Mouse (Mus musculus) embryo, embryonic 10 days (tissue): ENCODE data around the gene Pcgf5.

Source experiments
- DNase-seq: peaks from one replicate; pipeline ENCODE4 v3.0.0-alpha.2; 2015; ENCODE audit warnings: low spot score

The Pcgf5 gene

DNA sequence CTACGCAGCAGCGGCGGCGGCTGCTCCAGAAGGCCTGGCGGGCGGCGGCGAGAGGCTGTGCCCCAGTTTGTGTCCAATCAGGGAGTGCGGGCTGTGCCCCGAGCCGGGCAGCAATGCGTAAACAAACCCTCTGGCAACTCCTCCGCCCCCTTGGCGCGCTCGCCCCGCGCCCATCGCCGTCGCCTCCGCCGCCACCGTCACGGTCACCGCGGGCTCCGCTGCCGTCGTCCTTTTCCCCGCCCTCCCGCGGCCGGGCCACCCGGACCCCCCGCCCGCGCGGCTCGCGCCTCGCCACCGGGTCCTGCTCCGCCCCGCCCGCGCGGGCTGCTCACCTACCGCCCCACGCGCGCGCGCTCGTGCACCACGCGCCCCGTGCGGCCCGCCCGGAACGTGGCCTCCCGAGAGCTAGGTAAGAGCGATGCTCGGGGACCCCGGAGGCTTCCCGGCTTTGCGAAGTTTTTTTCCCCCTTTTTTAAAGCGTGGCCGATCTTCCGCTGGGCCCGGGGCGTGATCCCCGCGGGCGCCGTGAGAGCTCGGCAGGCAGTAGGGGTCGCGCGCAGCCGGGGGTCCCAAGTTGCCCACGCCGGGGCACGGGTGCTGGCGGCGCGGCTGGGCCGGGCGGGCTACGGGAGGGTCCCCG, at the start of gene Pcgf5:
Gene Pcgf5 (plus strand): TSS at position 149 of the 640 bp plus-strand sequence.
- peak; percentile 78 for DNase-seq

GRCm38 (mm10) chr19:36305542-36305941, 42.6 kb upstream of the Pcgf5 start:
- DNase-seq: no peak

GRCm38 (mm10) chr19:36314010-36314409, 34.1 kb upstream of the Pcgf5 start:
- DNase-seq: no peak

- DNase-seq: no peak
These were observed 28.4 kb upstream of the Pcgf5 start for GRCm38 (mm10) chr19:36319735-36320134.

DNA sequence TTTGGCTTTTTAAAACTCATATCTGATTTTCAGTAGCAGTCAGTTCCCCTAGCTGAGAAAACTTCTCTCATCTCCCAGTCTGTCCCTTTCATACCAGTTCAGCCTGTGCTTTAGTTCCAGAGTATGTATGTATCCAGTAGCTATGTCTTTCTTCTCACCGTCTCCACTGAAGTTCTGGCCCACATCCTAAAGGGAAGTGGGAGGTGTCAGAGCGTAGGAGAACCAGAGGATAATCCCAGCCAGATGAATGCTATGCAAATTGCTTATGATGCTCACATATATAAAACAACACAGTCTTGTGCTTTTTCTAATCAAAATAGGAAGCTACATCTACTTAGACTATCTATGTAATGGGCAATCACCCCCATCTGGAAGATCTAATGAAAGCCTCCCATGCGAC, 27.0 kb upstream of the Pcgf5 start:
- DNase-seq: no peak

- DNase-seq: no peak
These were observed 24.8 kb upstream of the Pcgf5 start for GRCm38 (mm10) chr19:36323326-36323725.

- DNase-seq: no peak
These were observed 19.4 kb upstream of the Pcgf5 start for GRCm38 (mm10) chr19:36328678-36329077.

- no peak for DNase-seq
These were observed 733 bp upstream of the Pcgf5 start for GRCm38 (mm10) chr19:36347376-36347775.

DNA sequence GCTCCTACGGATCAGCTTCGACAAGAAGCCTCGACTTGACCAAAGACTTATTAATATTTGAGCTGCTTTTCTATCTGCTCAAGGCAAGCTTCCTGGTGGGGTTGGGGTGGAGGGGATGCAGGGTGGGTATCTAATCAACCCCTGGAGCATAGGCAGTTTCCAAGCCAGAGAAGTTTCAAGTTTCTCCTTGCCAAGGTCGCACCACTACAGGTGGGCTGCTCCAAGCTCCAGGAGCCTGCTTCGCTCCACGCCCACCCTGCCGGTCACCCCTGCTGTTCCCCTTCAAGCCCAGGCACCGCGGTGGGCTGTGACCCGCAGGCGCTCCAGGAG, 313 bp upstream of the Pcgf5 start:
- DNase-seq: no peak

- peak; percentile 51 for DNase-seq
These were observed 835 bp downstream of the Pcgf5 start for GRCm38 (mm10) chr19:36348801-36349486.

DNA sequence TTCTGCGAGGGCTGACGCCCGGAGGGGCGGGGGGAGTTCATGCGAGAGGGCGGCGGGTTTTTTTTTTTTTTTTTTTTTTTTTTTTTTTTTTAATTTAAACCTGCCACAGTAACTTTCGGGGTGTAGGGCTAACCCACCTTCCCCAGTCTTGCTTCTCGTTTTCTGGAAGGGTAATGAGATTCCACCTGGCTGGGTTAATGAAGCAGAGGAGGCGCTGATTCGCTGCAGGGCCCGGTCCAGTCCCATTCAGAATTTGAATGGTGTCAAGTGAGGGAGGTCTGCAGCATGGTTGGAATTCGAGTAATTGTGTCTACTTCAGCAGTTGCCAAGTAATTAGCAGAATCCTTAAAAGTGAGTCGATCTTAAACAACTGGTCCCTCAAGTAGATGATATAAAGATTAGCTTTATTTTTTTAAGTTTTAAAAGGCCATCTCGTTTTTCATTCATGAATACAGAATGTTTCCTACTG, 1.4 kb downstream of the Pcgf5 start:
- DNase-seq: no peak

GRCm38 (mm10) chr19:36350181-36350580, 2.1 kb downstream of the Pcgf5 start:
- no peak for DNase-seq

- DNase-seq: no peak
These were observed 2.8 kb downstream of the Pcgf5 start for GRCm38 (mm10) chr19:36350870-36351269.

GRCm38 (mm10) chr19:36362541-36362940, 14.4 kb downstream of the Pcgf5 start:
- DNase-seq: no peak

DNA sequence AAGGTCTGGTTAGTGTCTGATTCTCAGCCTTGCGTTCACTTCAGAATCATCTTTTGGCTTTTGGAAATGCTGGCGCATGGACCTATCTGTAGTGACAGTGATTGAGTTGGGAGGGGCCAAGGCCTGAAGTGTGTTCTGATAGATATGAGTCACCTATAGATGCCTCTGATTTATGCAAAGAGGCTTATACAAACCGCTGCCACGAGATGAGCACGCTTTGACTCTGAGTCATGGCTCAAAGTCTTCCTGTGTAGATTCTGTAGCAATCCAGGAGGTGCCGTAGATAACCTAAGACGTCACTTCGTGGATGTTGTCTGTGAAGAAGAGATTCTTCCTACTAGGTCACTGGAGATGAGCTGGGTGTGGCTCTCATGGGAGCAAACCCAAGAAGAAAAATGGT, 16.6 kb downstream of the Pcgf5 start:
- DNase-seq: no peak

GRCm38 (mm10) chr19:36371478-36371877, 23.4 kb downstream of the Pcgf5 start:
- no peak for DNase-seq

DNA sequence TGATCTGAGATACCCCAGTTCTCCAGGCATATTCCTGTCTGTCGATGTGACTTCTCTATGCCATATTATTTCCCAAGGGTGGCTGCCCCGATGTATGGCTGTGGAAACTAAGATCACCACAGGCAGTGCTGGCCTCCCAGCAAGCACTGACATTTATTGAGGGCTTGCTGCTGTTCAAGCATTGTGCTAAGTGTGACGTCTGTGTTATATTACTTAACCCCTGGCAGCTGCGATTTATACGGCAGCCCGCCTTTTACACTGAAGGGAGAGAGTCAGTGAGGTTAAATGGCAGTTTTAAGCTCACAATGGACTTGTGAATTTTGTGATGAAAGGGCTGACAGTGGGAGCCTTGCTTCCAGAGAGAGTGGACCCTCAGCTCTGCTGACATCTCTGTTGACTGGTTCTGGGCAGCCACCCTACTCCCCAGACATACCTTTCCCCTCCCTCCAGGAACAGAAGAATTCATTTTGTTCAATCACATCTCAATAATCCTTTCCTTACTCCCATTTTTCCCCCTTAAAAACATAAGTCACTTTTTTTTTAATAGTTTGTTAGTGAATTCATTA, 25.0 kb downstream of the Pcgf5 start:
- DNase-seq: peak; percentile 9

GRCm38 (mm10) chr19:36375200-36375783, 27.2 kb downstream of the Pcgf5 start:
- no peak for DNase-seq

DNA sequence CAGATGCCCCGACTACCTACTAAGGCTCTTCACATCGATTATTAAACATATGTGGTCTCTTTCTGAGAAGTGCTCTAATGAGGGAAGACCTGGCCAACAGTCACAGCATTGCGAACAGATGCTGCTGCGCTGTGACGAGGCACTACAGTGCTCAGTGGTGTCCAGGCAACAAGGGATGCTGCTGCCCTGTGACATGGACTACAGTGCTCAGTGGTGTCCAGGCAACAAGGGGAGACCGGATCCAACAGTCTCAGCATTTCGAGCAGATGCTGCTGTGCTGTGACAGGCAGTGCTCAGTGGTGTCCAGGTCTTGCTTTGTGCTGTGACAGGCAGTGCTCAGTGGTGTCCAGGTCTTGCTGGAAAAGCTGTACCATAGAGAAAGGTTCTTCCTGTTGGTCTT, 29.6 kb downstream of the Pcgf5 start:
- no peak for DNase-seq

- no peak for DNase-seq
These were observed 30.6 kb downstream of the Pcgf5 start for GRCm38 (mm10) chr19:36378511-36379232.

- no peak for DNase-seq
These were observed 34.8 kb downstream of the Pcgf5 start for GRCm38 (mm10) chr19:36382901-36383300.

- DNase-seq: no peak
These were observed 35.9 kb downstream of the Pcgf5 start for GRCm38 (mm10) chr19:36383977-36384376.
